Mouse (Mus musculus): ENCODE data around the gene Rbms3.

Rbms3 gene

GRCm38 (mm10) chr9:116748857-116749584 lies 880.7 kb downstream of the Rbms3 start:
- DNase-seq (ENCODE audit: low spot score in 2 of 2), result no peak

GRCm38 (mm10) chr9:116748346-116748745 lies 881.4 kb downstream of the Rbms3 start:
- DNase-seq (ENCODE audit: low spot score in 2 of 2), result no peak

GRCm38 (mm10) chr9:116746871-116747270 lies 882.8 kb downstream of the Rbms3 start:
- no peak for DNase-seq (ENCODE audit: low spot score in 2 of 2)

GRCm38 (mm10) chr9:116737786-116738185 lies 891.9 kb downstream of the Rbms3 start:
- DNase-seq (ENCODE audit: low spot score in 2 of 2), result no peak

GRCm38 (mm10) chr9:116729172-116729571 lies 900.5 kb downstream of the Rbms3 start:
- no peak for DNase-seq (ENCODE audit: low spot score in 2 of 2)

GRCm38 (mm10) chr9:116728655-116729054 lies 901.1 kb downstream of the Rbms3 start:
- DNase-seq (ENCODE audit: low spot score in 2 of 2), result no peak

GRCm38 (mm10) chr9:116728093-116728492 lies 901.6 kb downstream of the Rbms3 start:
- no peak for DNase-seq (ENCODE audit: low spot score in 2 of 2)

- no peak for DNase-seq (ENCODE audit: low spot score in 2 of 2)
These were observed 905.1 kb downstream of the Rbms3 start for GRCm38 (mm10) chr9:116724581-116724980.

GRCm38 (mm10) chr9:116703119-116703518 lies 926.6 kb downstream of the Rbms3 start:
- no peak for DNase-seq (ENCODE audit: low spot score in 2 of 2)

GRCm38 (mm10) chr9:116702611-116703010 lies 927.1 kb downstream of the Rbms3 start:
- no peak for DNase-seq (ENCODE audit: low spot score in 2 of 2)

- no peak for DNase-seq (ENCODE audit: low spot score in 2 of 2)
These were observed 928.1 kb downstream of the Rbms3 start for GRCm38 (mm10) chr9:116701511-116702179.

GRCm38 (mm10) chr9:116688615-116689014 lies 941.1 kb downstream of the Rbms3 start:
- no peak for DNase-seq (ENCODE audit: low spot score in 2 of 2)

GRCm38 (mm10) chr9:116677142-116677541 lies 952.6 kb downstream of the Rbms3 start:
- DNase-seq (ENCODE audit: low spot score in 2 of 2), result no peak

GRCm38 (mm10) chr9:116676445-116676844 lies 953.3 kb downstream of the Rbms3 start:
- no peak for DNase-seq (ENCODE audit: low spot score in 2 of 2)

GRCm38 (mm10) chr9:116674191-116674590 lies 955.5 kb downstream of the Rbms3 start:
- no peak for DNase-seq (ENCODE audit: low spot score in 2 of 2)

- DNase-seq (ENCODE audit: low spot score in 2 of 2), result no peak
These were observed 968.7 kb downstream of the Rbms3 start for GRCm38 (mm10) chr9:116661026-116661425.

GRCm38 (mm10) chr9:116659936-116660335 lies 969.8 kb downstream of the Rbms3 start:
- no peak for DNase-seq (ENCODE audit: low spot score in 2 of 2)

GRCm38 (mm10) chr9:116657141-116657540 lies 972.6 kb downstream of the Rbms3 start:
- DNase-seq (ENCODE audit: low spot score in 2 of 2), result no peak

GRCm38 (mm10) chr9:116651414-116651813 lies 978.3 kb downstream of the Rbms3 start:
- DNase-seq (ENCODE audit: low spot score in 2 of 2), result no peak

GRCm38 (mm10) chr9:116649955-116650354 lies 979.8 kb downstream of the Rbms3 start:
- DNase-seq (ENCODE audit: low spot score in 2 of 2), result no peak

- no peak for DNase-seq (ENCODE audit: low spot score in 2 of 2)
These were observed 980.5 kb downstream of the Rbms3 start for GRCm38 (mm10) chr9:116649086-116649792.

GRCm38 (mm10) chr9:116644616-116645015 lies 985.1 kb downstream of the Rbms3 start:
- DNase-seq (ENCODE audit: low spot score in 2 of 2), result no peak

- no peak for DNase-seq (ENCODE audit: low spot score in 2 of 2)
These were observed 989.4 kb downstream of the Rbms3 start for GRCm38 (mm10) chr9:116640302-116640679.

Data from frontal cortex, postnatal 25 days (tissue).